Mouse (Mus musculus) olfactory bulb, adult 2 months (tissue): ENCODE results near the gene Etl4.

ENCODE experiments used
- CTCF ChIP-seq: fragments of 200-500 bp; IDR thresholded peaks from 2 replicates; pipeline ENCODE4 v1.5.1; 2012; ENCODE audit warnings: low read depth, mild to moderate bottlenecking, low read length, moderate library complexity; ENCODE audit not compliant: insufficient read depth
- POLR2A ChIP-seq: fragments of 200-500 bp; IDR thresholded peaks from 2 replicates; pipeline ENCODE4 v1.6.1; 2012; ENCODE audit warnings: mild to moderate bottlenecking, low read depth, low read length, moderate library complexity; ENCODE audit not compliant: insufficient read depth

DNA sequence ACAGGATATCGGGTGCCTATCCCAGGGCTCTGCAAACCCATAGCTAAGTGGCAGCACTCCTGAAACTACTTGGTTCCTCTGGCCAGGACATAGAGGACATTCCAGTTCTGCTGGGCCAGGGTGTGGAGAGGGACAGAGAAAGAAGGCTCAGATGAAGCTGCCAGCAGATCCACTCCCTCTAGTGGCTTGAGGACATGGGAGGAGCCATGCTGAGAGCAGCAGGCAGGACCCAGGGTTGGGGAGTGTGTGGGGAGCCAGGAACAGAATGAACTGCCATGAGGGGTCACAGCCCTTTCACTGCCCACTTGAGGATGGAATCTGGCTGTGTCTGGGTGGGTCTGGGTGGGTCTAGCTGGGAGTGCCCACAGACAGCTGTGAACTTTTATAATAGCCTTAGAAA is 784.2 kb downstream of the Etl4 start:
- TF ChIP-seq POLR2A (no peak), CTCF (no peak)
